Mouse (Mus musculus) G1E (cell line): ENCODE data around the gene Efna3. TPM values are rescaled to one million over a fixed set of nuclear protein-coding genes. Genes with fewer than 3 reads are reported as not detected.

Experiments
- ATAC-seq: 2 replicates; pipeline ENCODE4 v1.8.0; 2016; ENCODE audit warnings: mild to moderate bottlenecking; ENCODE audit not compliant: insufficient number of reproducible peaks, poor library complexity, low FRiP score, severe bottlenecking; ENCODE audit errors: extremely low read depth
- DNase-seq: peaks from one replicate; pipeline ENCODE4 v3.0.0; 2012; ENCODE audit warnings: low spot score
- H3K27me3 ChIP-seq: 2 replicates; pipeline ENCODE4 v1.6.1; 2012; ENCODE audit warnings: mild to moderate bottlenecking, low read length, inconsistent platforms; ENCODE audit not compliant: insufficient read depth
- H3K36me3 ChIP-seq: replicated peaks from 2 replicates; pipeline ENCODE3; 2012; ENCODE audit warnings: mild to moderate bottlenecking, inconsistent platforms
- H3K4me1 ChIP-seq: 2 replicates; pipeline ENCODE4 v1.6.1; 2012; ENCODE audit warnings: low read depth, low read length, inconsistent platforms, mixed read lengths; ENCODE audit not compliant: insufficient read depth
- H3K4me3 ChIP-seq: 2 replicates; pipeline ENCODE4 v1.5.1; 2012; ENCODE audit warnings: low read depth, mild to moderate bottlenecking, inconsistent platforms, low read length, moderate library complexity, mixed read lengths
- H3K9me3 ChIP-seq: replicated peaks from 2 replicates; pipeline ENCODE4 v1.6.1; 2012; ENCODE audit warnings: inconsistent platforms
- CTCF ChIP-seq: IDR thresholded peaks from 2 replicates; pipeline ENCODE4 v1.5.1; 2012; ENCODE audit warnings: low read depth, low read length, inconsistent platforms, mixed read lengths
- GATA1 ChIP-seq: IDR thresholded peaks from 2 replicates; pipeline ENCODE4 v1.6.1; 2012; ENCODE audit warnings: borderline replicate concordance, low read length, inconsistent platforms, mixed read lengths
- GATA2 ChIP-seq: IDR thresholded peaks from 2 replicates; pipeline ENCODE4 v1.6.1; 2012; ENCODE audit warnings: low read depth, low read length, inconsistent platforms, borderline replicate concordance
- POLR2AphosphoS5 ChIP-seq: IDR thresholded peaks from 2 replicates; pipeline ENCODE4 v1.6.1; 2012; ENCODE audit warnings: low read depth, low read length, inconsistent platforms; ENCODE audit not compliant: insufficient replicate concordance
- TAL1 ChIP-seq: conservative IDR thresholded peaks from 2 replicates; pipeline ENCODE4 v1.6.1; 2012; ENCODE audit warnings: low read depth, low read length, inconsistent platforms, mixed read lengths
- polyA plus RNA-seq: library from polyadenylated mRNA; stranded (reverse); fragments of >175 nt; gene quantifications from 2 replicates; pipeline ENCODE4 v1.2.3, GENCODE M21; 2012
- total RNA-seq, 2 experiments: library from RNA; stranded (forward) in 1 of 2; stranded (reverse) in 1 of 2; fragments of 200-1000 nt in 1 of 2; fragments of >200 nt in 1 of 2; fragmentation: Nextera tagmentation in 1 of 2; gene quantifications; 2 replicates each; pipeline ENCODE4 v1.2.3; 2014 to 2017

The Efna3 gene
- total and polyA plus RNA-seq, 3 experiments: not detected

DNA sequence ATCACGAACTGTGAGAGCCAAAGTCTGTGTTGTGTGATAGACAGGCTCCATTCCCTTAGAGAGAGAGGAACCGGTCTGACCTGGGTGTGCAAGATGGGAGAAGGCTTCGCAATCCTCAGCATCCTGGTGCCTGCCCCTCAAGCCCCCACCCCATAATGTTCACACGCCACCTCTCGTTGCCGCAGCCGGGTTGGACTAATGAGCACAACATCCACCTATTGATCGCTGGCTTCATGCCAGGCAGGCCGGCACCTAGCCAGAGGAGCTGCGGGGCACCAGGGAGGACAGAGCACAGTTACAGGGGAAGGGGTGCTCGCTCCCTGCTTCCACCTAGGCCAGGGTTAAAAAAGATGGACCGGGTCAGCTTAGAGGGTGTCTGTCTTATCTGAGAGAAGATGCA lies 9.7 kb upstream of the Efna3 start:
- TF ChIP-seq POLR2AphosphoS5 (no peak), GATA2 (no peak), TAL1 (no peak), CTCF (no peak), GATA1 (no peak)
- ATAC-seq (no peak), DNase-seq (no peak)
- Histone ChIP-seq H3K4me1 (peaks cover 9% of the 10 kb centered on the region), H3K4me3 (no peak overlapping the region), H3K36me3 (no peaks in the 10 kb centered on the region), H3K9me3 (no peaks in the 10 kb centered on the region), H3K27me3 (peaks cover 50% of the 10 kb centered on the region)

DNA sequence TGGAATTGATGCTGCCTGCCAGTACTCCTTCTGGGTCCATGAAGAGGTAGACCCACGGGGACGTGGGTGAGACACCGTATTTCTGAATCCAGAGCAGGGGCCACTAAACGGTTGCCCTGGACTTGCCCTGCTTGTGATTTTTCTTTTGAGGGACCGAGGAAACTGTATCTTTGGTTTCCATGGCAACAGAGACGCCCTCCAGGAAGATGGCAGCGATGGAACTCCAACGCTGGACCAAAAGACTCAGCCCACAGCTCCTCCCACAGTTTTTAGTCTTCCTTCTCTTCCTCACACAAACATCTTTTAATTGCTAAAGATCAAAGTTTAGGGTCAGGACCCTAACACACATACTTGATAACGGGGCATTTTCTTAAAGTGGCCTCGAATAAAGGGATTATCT lies 9.2 kb upstream of the Efna3 start:
- TF ChIP-seq POLR2AphosphoS5: no peak
- no peak for TF ChIP-seq GATA2
- TF ChIP-seq TAL1: no peak
- TF ChIP-seq CTCF: no peak
- no peak for TF ChIP-seq GATA1
- no peaks in the 10 kb centered on the region for H3K36me3 ChIP-seq
- H3K4me1 ChIP-seq: peaks cover 8% of the 10 kb centered on the region; the same call in 1 of the 2 replicates
- H3K27me3 ChIP-seq: peaks cover 47% of the 10 kb centered on the region
- no peak for DNase-seq
- H3K4me3 ChIP-seq: no peak overlapping the region
- no peaks in the 10 kb centered on the region for H3K9me3 ChIP-seq
- no peak for ATAC-seq

DNA sequence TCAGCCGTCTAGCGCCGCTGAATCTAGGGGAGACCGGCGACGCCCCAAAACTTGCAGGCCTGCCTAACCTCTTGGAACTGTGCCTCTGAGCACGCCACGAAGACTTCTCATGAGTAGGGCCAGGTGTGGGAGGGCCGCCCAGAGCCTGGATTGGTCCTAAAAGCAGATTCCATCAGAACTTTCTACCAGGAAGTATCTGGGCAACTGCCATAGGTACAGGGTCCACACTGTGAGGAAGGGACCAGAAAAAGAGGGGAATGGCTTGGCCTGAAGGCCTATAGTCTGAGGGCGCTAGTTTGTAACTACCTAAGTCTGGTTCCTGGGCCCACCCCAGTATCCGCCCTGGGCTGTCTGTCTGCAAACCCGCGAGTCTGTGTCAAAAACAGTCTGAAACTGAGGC lies 8.8 kb upstream of the Efna3 start:
- TF ChIP-seq GATA1: no peak
- TF ChIP-seq POLR2AphosphoS5: no peak
- TF ChIP-seq CTCF: no peak
- no peak for TF ChIP-seq GATA2
- no peak for TF ChIP-seq TAL1
- no peak overlapping the region for H3K4me3 ChIP-seq
- H3K9me3 ChIP-seq: no peaks in the 10 kb centered on the region
- no peak for ATAC-seq
- H3K27me3 ChIP-seq: peaks cover 42% of the 10 kb centered on the region
- no peaks in the 10 kb centered on the region for H3K36me3 ChIP-seq
- peaks cover 8% of the 10 kb centered on the region; the same call in 1 of the 2 replicates for H3K4me1 ChIP-seq
- no peak for DNase-seq

DNA sequence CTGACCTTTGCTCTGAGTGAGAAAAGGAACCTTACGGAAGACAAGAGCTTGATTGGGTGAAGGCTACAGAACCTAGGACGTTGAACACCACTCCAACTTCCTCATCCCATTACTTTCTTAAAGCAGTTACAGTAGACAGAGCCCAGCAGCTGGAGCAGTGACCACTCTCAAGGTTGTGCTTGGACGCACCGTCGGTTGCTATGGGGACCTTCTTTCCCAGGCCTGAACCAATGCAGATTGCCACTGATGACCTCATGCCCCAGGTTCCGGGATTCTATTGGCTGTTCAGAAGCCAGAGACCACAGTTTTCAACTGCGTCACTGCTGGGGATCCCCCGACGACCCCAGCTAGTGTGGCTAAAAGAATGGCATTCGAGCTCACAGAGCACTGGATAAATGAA lies 8.2 kb upstream of the Efna3 start:
- peaks cover 8% of the 10 kb centered on the region; the same call in 1 of the 2 replicates for H3K4me1 ChIP-seq
- H3K4me3 ChIP-seq: no peak overlapping the region
- TF ChIP-seq POLR2AphosphoS5 (no peak), GATA1 (no peak), CTCF (no peak), TAL1 (no peak), GATA2 (no peak)
- no peaks in the 10 kb centered on the region for H3K9me3 ChIP-seq
- ATAC-seq (no peak), DNase-seq (no peak)
- no peaks in the 10 kb centered on the region for H3K36me3 ChIP-seq
- H3K27me3 ChIP-seq: peaks cover 38% of the 10 kb centered on the region

DNA sequence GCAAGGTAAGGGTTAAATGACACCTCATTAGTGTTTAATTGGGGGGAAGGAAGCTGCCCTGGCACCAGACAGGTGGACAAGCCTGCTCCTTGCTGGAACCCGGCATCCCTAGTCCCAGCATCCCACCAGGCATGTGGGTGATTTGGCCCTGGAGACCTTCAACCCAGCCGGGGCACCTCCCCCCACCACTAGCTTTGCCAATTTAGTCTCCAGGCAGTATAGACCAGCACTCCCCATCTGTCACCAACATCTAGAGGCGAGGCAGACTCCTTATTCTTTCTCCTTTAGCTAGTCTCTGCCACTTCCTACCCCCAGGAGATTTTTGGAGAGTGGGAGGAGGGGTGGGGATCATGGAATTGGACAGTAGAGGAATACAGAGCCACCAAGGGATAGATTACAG lies 7.6 kb upstream of the Efna3 start:
- no peak for TF ChIP-seq TAL1
- TF ChIP-seq CTCF: no peak
- no peak for TF ChIP-seq GATA1
- TF ChIP-seq GATA2: no peak
- TF ChIP-seq POLR2AphosphoS5: no peak
- DNase-seq (no peak), ATAC-seq (no peak)
- no peaks in the 10 kb centered on the region for H3K9me3 ChIP-seq
- H3K27me3 ChIP-seq: peaks cover 37% of the 10 kb centered on the region
- H3K36me3 ChIP-seq: no peaks in the 10 kb centered on the region
- H3K4me3 ChIP-seq: no peak overlapping the region
- H3K4me1 ChIP-seq: peaks cover 8% of the 10 kb centered on the region; the same call in 1 of the 2 replicates

DNA sequence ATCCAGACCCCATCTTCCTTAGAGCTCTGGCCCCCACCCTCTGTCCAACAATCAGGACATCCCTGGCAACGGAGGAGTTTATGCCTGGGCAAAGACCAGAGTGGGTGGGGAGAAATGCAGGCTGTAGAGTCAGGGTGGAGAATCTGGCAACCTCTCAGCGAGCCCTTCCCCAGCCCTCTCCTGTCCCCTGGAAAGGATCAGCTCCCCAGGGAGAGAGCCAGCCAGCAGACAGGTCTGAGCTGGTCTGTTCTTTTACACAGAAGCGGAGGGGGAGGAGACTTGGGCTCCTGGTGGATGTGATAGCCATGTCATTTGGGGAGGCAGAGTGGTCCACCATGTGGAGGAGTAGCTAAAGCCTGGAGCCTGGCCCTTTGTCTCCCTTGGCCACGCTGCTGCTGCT lies 5.9 kb upstream of the Efna3 start:
- ATAC-seq (no peak), DNase-seq (no peak)
- no peaks in the 10 kb centered on the region for H3K36me3 ChIP-seq
- H3K9me3 ChIP-seq: no peaks in the 10 kb centered on the region
- peaks cover 23% of the 10 kb centered on the region for H3K27me3 ChIP-seq
- H3K4me1 ChIP-seq: peaks cover 8% of the 10 kb centered on the region; the same call in 1 of the 2 replicates
- TF ChIP-seq POLR2AphosphoS5: no peak
- no peak for TF ChIP-seq GATA1
- no peak for TF ChIP-seq GATA2
- no peak for TF ChIP-seq CTCF
- TF ChIP-seq TAL1: no peak
- no peak overlapping the region for H3K4me3 ChIP-seq

DNA sequence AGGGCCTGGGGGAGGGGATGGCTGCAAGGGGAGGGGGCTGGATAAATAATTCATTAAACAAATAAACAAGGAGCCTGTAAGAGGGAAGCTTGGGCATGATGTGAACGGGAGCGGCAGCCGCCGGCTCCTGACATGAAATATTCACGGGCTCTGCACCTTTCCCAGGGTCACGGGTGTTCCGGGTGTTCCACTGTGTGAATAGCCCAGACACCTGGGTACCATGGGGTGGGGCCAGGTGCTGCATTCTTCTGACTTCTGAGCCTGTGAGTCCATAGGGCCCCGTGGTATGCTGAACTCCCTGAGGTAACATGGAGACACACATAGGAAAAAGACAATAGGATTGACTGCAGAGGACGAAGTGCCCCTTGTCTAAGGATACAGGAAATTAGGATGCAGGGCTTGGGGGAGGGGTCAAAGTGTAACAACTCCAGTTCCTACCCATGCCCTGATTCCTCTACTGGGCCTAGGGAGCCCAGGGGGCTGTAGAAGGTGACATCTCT lies 4.7 kb upstream of the Efna3 start:
- DNase-seq: no peak
- TF ChIP-seq GATA2 (no peak), CTCF (no peak), GATA1 (no peak), TAL1 (no peak), POLR2AphosphoS5 (no peak)

More for the DNA sequence above, 4.7 kb upstream of the Efna3 start:
- Histone ChIP-seq H3K9me3 (no peaks in the 10 kb centered on the region), H3K27me3 (peaks cover 30% of the 10 kb centered on the region), H3K36me3 (no peaks in the 10 kb centered on the region), H3K4me3 (no peak overlapping the region), H3K4me1 (peaks cover 12% of the 10 kb centered on the region)
- ATAC-seq: no peak
